Mouse (Mus musculus): ENCODE measurements around the gene Vcp.
A peak's percentile ranks its signal among the peaks of the same experiment; 100 is the strongest.
"Not testable (repeated sequence)": the region's sequence is repeated elsewhere in the genome, so short reads cannot be mapped to it uniquely, and the experiment has no call there.

Vcp gene

DNA sequence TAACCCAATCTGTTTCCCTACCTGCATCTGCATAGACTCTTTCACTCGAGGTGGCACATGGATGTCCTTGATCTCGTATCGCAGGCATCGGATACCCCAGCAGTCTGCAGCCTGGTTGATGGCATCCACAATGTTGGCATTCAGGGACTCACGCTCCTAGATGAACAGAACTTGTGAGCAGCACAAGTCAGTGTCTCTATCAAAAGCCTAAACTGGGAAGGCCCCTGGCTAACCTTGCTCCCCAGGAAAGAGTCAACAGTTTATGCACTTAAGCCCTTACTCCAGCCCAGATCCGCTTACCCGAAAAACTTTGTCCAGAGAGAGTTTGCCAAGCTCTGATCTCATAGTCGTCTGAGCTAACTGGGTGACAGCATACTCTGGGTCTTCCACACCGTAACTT, 29.4 kb upstream of the Vcp start:
- DNase-seq (ENCODE audit: low read depth, low spot score): no peak

DNA sequence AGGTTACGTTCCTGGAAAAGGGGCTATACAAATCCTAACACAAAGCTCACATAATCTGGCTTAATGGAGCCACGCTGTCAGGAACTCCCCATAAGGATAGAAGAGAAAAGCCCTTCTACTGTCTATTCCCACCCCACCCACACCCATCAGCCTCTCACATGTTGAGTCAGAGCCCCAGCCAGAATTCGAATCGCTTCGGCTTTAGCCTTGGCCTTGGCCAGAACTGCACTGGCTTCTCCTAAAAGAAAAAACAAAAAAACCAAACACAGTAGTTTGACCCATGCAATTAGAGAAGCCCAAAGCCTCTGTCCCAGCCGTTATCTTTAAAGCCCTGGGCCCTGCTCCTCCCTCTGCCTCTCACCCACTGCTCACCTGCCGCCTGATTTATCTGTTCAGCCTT, 28.8 kb upstream of the Vcp start:
- no peak for DNase-seq (ENCODE audit: low read depth, low spot score)

- peak; percentile 94 for DNase-seq (ENCODE audit: low read depth, low spot score)
Measured at GRCm38 (mm10) chr4:43025084-43025960, 25.0 kb upstream of the Vcp start, which contains the start of gene Pigo. Gene Pigo, minus strand, starts transcription at chr4:43025819.

- DNase-seq (ENCODE audit: low read depth, low spot score): no peak
Measured at GRCm38 (mm10) chr4:43024673-43025072, 24.4 kb upstream of the Vcp start.

GRCm38 (mm10) chr4:43021341-43021740, 21.0 kb upstream of the Vcp start:
- peak; percentile 22 for DNase-seq (ENCODE audit: low read depth, low spot score)

GRCm38 (mm10) chr4:43020876-43021275, 20.6 kb upstream of the Vcp start:
- DNase-seq (ENCODE audit: low read depth, low spot score): no peak

DNA sequence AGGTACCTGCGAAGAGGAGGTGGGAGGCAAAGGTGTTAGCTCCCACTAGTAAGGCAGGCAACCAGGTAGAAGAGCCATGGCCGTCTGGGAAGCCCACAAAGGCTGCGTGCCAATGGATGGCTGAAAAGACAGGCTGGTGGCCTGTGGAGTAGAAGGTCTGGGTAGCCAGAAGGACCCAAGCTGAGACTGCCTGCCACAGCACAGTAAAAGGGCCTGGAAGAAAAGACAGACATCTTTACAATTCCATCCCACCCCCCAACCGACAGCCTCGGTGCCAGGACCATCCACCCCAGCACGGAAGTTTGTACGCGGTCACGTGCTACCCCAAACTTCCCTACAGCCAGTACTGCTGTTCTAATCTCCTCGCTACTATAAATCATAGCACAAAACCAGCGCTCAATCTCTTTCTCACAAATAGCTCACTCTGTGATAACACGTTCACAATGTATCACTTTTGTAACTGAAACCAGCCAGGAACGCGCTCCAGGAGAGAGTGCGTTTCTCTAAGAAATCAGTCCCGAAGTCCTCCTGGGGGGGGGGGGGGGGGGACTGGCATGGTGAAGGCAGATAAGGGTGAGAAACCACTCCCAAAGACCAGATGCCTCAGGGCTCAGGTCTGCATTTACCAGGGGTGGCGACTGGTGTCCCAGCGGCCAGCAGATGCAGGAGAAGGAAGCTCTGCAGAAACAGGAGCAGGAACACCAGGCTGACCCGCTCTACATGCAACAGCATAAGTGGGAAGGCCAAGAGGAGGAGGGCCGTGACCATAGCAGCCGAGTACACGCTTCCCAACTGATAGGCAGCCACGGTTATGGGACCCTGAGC, 19.5 kb upstream of the Vcp start:
- no peak for DNase-seq (ENCODE audit: low read depth, low spot score)

- no peak for DNase-seq (ENCODE audit: low read depth, low spot score)
Measured at GRCm38 (mm10) chr4:43019176-43019575, 18.9 kb upstream of the Vcp start.

DNA sequence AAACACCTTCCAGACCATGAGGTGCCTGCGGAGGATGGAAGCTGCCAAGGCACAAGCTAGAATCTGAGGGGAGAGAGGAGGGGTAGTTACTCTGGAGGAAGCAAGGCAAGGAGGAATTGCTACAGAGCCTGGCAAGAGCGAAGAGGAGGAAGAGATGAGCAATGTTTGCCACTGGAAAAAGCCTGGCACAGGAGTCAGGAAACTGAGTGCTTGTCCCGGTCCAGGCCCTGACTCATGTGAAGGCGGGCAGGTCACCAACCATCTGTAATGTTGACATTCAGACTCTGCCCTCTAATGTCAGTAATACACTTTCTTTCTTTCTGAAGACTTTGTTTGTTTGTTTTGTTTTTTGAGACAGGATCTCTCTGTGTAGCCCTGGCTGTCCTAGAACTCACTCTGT, 17.8 kb upstream of the Vcp start:
- DNase-seq (ENCODE audit: low read depth, low spot score): peak; percentile 50

DNA sequence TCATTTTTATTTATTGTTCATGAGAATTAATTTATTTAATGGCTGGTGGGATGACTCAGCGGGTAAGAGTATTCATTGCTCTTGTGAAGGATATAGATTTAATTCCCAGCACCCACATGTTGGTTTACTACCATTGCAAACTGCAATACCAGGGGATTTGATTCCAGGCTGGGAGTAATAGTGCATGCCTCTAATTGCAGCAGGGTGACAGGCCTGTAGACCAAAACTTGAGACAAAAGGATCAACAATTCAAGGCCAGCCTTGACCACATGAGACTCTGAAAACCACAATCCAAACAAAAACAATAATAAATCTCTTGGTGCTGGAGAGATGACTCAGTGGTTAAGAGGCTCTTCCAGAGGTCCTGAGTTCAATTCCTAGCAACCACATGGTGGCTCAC, 11.8 kb upstream of the Vcp start:
- no peak for DNase-seq (ENCODE audit: low read depth, low spot score)

- DNase-seq (ENCODE audit: low read depth, low spot score): peak; percentile 80
Measured at GRCm38 (mm10) chr4:43010161-43011038, 10.1 kb upstream of the Vcp start, which contains the start of gene Fancg. Gene Fancg, minus strand, starts transcription at chr4:43010506.

- DNase-seq (ENCODE audit: low read depth, low spot score): peak; percentile 86
Measured at GRCm38 (mm10) chr4:43005765-43006164, 5.5 kb upstream of the Vcp start.

DNA sequence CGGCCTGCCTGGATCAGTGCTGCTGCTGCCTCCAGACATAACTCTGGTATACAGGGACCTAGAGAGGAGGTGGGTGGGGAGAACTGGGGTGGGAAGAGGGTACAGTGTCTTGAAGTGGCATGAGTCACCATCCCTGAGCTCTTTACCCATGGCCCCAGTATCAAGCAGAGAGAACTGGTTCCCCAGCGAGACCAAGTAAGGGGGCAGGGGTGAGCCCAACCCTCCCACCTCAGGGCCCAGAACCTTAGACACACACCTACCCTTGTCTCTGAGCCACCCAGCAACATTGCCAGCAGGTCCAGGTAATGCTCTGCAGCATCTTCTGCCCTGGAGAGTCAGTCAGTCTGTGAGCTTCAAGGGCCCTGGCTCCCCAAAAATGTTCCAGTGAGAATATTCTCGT, 4.6 kb upstream of the Vcp start:
- no peak for DNase-seq (ENCODE audit: low read depth, low spot score)

DNA sequence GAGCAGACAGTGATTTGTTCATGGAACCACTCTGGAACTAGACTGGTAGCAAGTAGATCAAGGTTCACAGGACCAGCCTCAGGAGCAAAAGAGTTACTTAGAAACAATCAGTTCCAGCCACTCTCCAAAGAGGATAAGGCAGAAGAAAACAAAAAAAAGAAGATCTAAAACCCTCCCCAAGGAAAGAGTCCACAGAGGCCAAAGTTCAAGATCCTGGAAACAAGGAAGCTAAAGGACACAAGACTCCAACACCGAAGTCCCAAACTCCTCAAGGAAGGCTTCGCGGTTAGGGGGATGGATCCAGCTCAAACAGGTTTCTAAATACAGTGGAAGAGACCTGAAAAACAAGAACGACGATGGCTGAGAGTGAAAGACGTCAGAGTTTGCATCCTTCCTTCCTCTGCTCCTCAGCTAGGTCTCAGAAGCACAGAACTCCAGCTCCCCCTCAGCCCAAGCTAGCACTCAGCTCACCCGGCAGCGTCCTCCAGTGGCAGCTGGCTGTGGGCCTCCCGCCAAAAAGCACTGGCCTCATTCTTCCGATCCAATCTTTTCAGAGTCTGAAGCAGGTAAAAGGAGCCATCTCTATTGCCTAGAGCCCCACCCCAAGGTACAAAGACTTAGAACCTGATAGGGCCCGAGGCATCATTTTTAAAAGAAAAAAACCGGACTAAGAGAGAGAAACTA, 2.6 kb upstream of the Vcp start:
- DNase-seq (ENCODE audit: low read depth, low spot score): no peak

DNA sequence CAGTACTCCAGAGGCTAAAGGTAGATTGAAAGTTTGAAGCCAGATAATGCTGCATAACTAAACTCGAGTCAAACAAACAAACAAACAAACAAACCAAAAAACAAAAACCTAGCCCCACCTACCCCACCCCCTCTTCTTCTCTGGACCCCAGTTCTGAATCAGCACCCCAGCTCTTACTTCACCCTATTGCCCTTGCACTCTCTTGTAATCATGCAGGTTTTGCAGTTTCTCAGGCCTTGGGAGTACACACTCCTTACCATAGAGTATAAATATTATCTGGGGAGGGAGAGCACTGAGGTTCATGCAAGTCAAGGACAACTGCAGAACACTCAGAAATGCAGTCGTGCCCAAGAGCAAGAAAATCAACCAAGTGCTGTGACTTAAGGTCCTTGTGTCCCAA, 965 bp upstream of the Vcp start:
- DNase-seq (ENCODE audit: low read depth, low spot score): no peak

- DNase-seq (ENCODE audit: low read depth, low spot score): peak; percentile 78
Measured at GRCm38 (mm10) chr4:42999451-43000140, 711 bp downstream of the Vcp start.

GRCm38 (mm10) chr4:42998022-42998421, 2.3 kb downstream of the Vcp start:
- no peak for DNase-seq (ENCODE audit: low read depth, low spot score)

GRCm38 (mm10) chr4:42988296-42988695, 12.0 kb downstream of the Vcp start:
- DNase-seq (ENCODE audit: low read depth, low spot score): no peak

DNA sequence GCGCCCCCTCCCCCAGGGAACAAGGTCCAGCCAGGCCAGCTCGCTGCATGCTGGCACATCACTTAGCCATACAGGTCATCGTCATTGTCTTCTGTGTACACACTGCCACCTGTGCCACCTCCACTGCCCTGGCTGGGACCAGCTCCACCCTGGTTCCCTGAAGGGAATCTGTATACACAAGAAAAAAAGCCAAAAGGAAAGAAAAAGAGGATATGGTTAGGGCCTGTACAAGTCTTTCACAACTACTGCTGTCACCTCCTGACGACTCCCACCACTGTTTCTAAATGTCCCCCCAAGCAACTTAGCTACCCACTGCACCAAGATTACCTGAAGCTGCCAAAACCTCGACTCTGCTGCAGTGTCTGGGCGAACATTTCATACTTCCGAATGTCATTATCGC, 19.8 kb downstream of the Vcp start:
- not testable (repeated sequence) for DNase-seq (ENCODE audit: low read depth, low spot score)

DNA sequence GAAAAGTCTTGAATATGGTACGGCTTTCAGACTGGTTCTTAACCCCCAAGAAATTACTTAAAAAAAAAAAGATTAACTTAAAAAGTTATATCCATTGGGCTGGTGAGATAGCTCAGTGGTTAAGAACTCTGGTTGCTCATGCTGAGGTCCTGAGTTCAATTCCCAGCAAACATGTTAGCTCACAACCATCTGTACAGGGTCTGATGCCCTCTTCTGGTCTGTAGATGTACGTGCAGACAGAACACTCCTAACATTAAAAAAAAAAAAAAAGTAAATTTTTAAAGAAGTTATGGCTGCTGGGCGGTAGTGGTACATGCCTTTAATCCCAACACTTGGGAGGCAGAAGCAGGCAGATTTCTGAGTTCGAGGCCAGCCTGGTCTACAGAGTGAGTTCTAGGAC, 22.2 kb downstream of the Vcp start:
- DNase-seq (ENCODE audit: low read depth, low spot score): peak; percentile 33
